Mouse (Mus musculus): ENCODE results near the gene Ncmap.

GRCm38 (mm10) chr4:135326046-135326445, 72.0 kb downstream of the Ncmap start:
- TF ChIP-seq CTCF (IDR thresholded peaks at IDR 0.05; ENCODE audit: control insufficient read depth, insufficient read depth, insufficient replicate concordance, low read depth, low read length) (no peak), POLR2A (IDR thresholded peaks at IDR 0.05; ENCODE audit: control insufficient read depth, low read depth, low read length) (no peak)
